Mouse (Mus musculus): ENCODE results near the gene Nav3. TPM values are rescaled to one million over a fixed set of nuclear protein-coding genes. Genes with fewer than 3 reads are reported as not detected.

Nav3 gene
- polyA plus RNA-seq, 1 experiment from 2014 or later, result 0.96 TPM

- Histone ChIP-seq H3K4me3 (ENCODE audit: low read depth, low read length) (no peak overlapping the region), H3K9ac (ENCODE audit: low read length) (no peak overlapping the region), H3K27me3 (ENCODE audit: control insufficient read depth, insufficient read depth, low read length) (no peaks in the 10 kb centered on the region), H3K36me3 (ENCODE audit: control insufficient read depth, insufficient read depth, low read length) (no peaks in the 10 kb centered on the region), H3K27ac (replicated peaks) (no peak overlapping the region), H3K9me3 (ENCODE audit: control insufficient read depth, low read length) (no peaks in the 10 kb centered on the region), H3K4me1 (replicated peaks; ENCODE audit: control insufficient read depth, insufficient read depth) (no peaks in the 10 kb centered on the region), H3K4me2 (replicated peaks; ENCODE audit: low read depth) (no peak overlapping the region)
- DNase-seq (ENCODE audit: low spot score) (no peak), ATAC-seq (ENCODE audit: low FRiP score, low TSS enrichment) (no peak)
- no peak for TF ChIP-seq CTCF (IDR thresholded peaks at IDR 0.05; ENCODE audit: low read depth)
- TF ChIP-seq EP300 (optimal IDR thresholded peaks at IDR 0.05), result no peak
- WGBS, result 78% methylated on average over 6 of the region's 6 CpGs
These were observed 352.7 kb downstream of the Nav3 start for GRCm38 (mm10) chr10:110103255-110103654.

GRCm38 (mm10) chr10:110102231-110102630 is 353.8 kb downstream of the Nav3 start:
- H3K9ac ChIP-seq (ENCODE audit: low read length), result no peak overlapping the region
- H3K27ac ChIP-seq (replicated peaks), result no peak overlapping the region
- H3K9me3 ChIP-seq (ENCODE audit: control insufficient read depth, low read length), result no peaks in the 10 kb centered on the region
- H3K4me3 ChIP-seq (ENCODE audit: low read depth, low read length), result no peak overlapping the region
- H3K4me1 ChIP-seq (replicated peaks; ENCODE audit: control insufficient read depth, insufficient read depth), result no peaks in the 10 kb centered on the region
- DNase-seq (ENCODE audit: low spot score), result no peak
- ATAC-seq (ENCODE audit: low FRiP score, low TSS enrichment), result no peak
- 40% methylated on average over 4 of the region's 4 CpGs for WGBS
- no peak overlapping the region for H3K4me2 ChIP-seq (replicated peaks; ENCODE audit: low read depth)
- TF ChIP-seq CTCF (IDR thresholded peaks at IDR 0.05; ENCODE audit: low read depth) (no peak), EP300 (optimal IDR thresholded peaks at IDR 0.05) (no peak)
- no peaks in the 10 kb centered on the region for H3K36me3 ChIP-seq (ENCODE audit: control insufficient read depth, insufficient read depth, low read length)
- H3K27me3 ChIP-seq (ENCODE audit: control insufficient read depth, insufficient read depth, low read length), result no peaks in the 10 kb centered on the region

- Histone ChIP-seq H3K4me1 (replicated peaks; ENCODE audit: control insufficient read depth, insufficient read depth) (no peaks in the 10 kb centered on the region), H3K9ac (ENCODE audit: low read length) (no peak overlapping the region), H3K4me3 (ENCODE audit: low read depth, low read length) (no peak overlapping the region), H3K36me3 (ENCODE audit: control insufficient read depth, insufficient read depth, low read length) (no peaks in the 10 kb centered on the region), H3K27ac (replicated peaks) (no peak overlapping the region), H3K9me3 (ENCODE audit: control insufficient read depth, low read length) (no peaks in the 10 kb centered on the region), H3K27me3 (ENCODE audit: control insufficient read depth, insufficient read depth, low read length) (no peaks in the 10 kb centered on the region), H3K4me2 (replicated peaks; ENCODE audit: low read depth) (no peak overlapping the region)
- ATAC-seq (ENCODE audit: low FRiP score, low TSS enrichment) (no peak), DNase-seq (ENCODE audit: low spot score) (no peak)
- TF ChIP-seq CTCF (IDR thresholded peaks at IDR 0.05; ENCODE audit: low read depth) (peak; percentile 14; the same call in 1 of the 2 replicates), EP300 (optimal IDR thresholded peaks at IDR 0.05) (no peak)
These were observed 361.6 kb downstream of the Nav3 start for GRCm38 (mm10) chr10:110094433-110094832.

GRCm38 (mm10) chr10:110088444-110089061 is 367.5 kb downstream of the Nav3 start:
- Histone ChIP-seq H3K36me3 (ENCODE audit: control insufficient read depth, insufficient read depth, low read length) (no peaks in the 10 kb centered on the region), H3K9me3 (ENCODE audit: control insufficient read depth, low read length) (no peaks in the 10 kb centered on the region), H3K4me1 (replicated peaks; ENCODE audit: control insufficient read depth, insufficient read depth) (no peaks in the 10 kb centered on the region), H3K27ac (replicated peaks) (no peak overlapping the region), H3K4me2 (replicated peaks; ENCODE audit: low read depth) (no peak overlapping the region), H3K4me3 (ENCODE audit: low read depth, low read length) (no peak overlapping the region), H3K27me3 (ENCODE audit: control insufficient read depth, insufficient read depth, low read length) (no peaks in the 10 kb centered on the region), H3K9ac (ENCODE audit: low read length) (no peak overlapping the region)
- 67% methylated on average over 5 of the region's 5 CpGs for WGBS
- no peak for TF ChIP-seq CTCF (IDR thresholded peaks at IDR 0.05; ENCODE audit: low read depth)
- TF ChIP-seq EP300 (optimal IDR thresholded peaks at IDR 0.05), result no peak
- DNase-seq (ENCODE audit: low spot score) (no peak), ATAC-seq (ENCODE audit: low FRiP score, low TSS enrichment) (no peak)

- no peak for ATAC-seq (ENCODE audit: low FRiP score, low TSS enrichment)
- WGBS, result 78% methylated on average over 1 of the region's 1 CpGs
- TF ChIP-seq EP300 (optimal IDR thresholded peaks at IDR 0.05) (no peak), CTCF (IDR thresholded peaks at IDR 0.05; ENCODE audit: low read depth) (no peak)
- H3K27ac ChIP-seq (replicated peaks), result no peak overlapping the region
- no peak overlapping the region for H3K4me3 ChIP-seq (ENCODE audit: low read depth, low read length)
- H3K9ac ChIP-seq (ENCODE audit: low read length), result no peak overlapping the region
- no peak overlapping the region for H3K4me2 ChIP-seq (replicated peaks; ENCODE audit: low read depth)
- no peaks in the 10 kb centered on the region for H3K27me3 ChIP-seq (ENCODE audit: control insufficient read depth, insufficient read depth, low read length)
- DNase-seq (ENCODE audit: low spot score), result no peak
- H3K9me3 ChIP-seq (ENCODE audit: control insufficient read depth, low read length), result no peaks in the 10 kb centered on the region
- no peaks in the 10 kb centered on the region for H3K4me1 ChIP-seq (replicated peaks; ENCODE audit: control insufficient read depth, insufficient read depth)
- no peaks in the 10 kb centered on the region for H3K36me3 ChIP-seq (ENCODE audit: control insufficient read depth, insufficient read depth, low read length)
These were observed 370.1 kb downstream of the Nav3 start for GRCm38 (mm10) chr10:110085903-110086302.

GRCm38 (mm10) chr10:110085156-110085555 is 370.8 kb downstream of the Nav3 start:
- Histone ChIP-seq H3K36me3 (ENCODE audit: control insufficient read depth, insufficient read depth, low read length) (no peaks in the 10 kb centered on the region), H3K9ac (ENCODE audit: low read length) (no peak overlapping the region), H3K27me3 (ENCODE audit: control insufficient read depth, insufficient read depth, low read length) (no peaks in the 10 kb centered on the region), H3K4me1 (replicated peaks; ENCODE audit: control insufficient read depth, insufficient read depth) (no peaks in the 10 kb centered on the region), H3K27ac (replicated peaks) (no peak overlapping the region), H3K4me3 (ENCODE audit: low read depth, low read length) (no peak overlapping the region), H3K9me3 (ENCODE audit: control insufficient read depth, low read length) (no peaks in the 10 kb centered on the region), H3K4me2 (replicated peaks; ENCODE audit: low read depth) (no peak overlapping the region)
- peak; percentile 55 for DNase-seq (ENCODE audit: low spot score)
- TF ChIP-seq CTCF (IDR thresholded peaks at IDR 0.05; ENCODE audit: low read depth) (peak; percentile 87), EP300 (optimal IDR thresholded peaks at IDR 0.05) (no peak)
- 6% methylated on average over 5 of the region's 5 CpGs for WGBS
- ATAC-seq (ENCODE audit: low FRiP score, low TSS enrichment), result no peak
